Mouse (Mus musculus): ENCODE measurements at regions not wholly inside any gene's neighbourhood (a gene's known extent, or its start where the extent isn't known, plus 50 kb on each side); places are given as distances from the start of the nearest gene placed in this dataset.

DNA sequence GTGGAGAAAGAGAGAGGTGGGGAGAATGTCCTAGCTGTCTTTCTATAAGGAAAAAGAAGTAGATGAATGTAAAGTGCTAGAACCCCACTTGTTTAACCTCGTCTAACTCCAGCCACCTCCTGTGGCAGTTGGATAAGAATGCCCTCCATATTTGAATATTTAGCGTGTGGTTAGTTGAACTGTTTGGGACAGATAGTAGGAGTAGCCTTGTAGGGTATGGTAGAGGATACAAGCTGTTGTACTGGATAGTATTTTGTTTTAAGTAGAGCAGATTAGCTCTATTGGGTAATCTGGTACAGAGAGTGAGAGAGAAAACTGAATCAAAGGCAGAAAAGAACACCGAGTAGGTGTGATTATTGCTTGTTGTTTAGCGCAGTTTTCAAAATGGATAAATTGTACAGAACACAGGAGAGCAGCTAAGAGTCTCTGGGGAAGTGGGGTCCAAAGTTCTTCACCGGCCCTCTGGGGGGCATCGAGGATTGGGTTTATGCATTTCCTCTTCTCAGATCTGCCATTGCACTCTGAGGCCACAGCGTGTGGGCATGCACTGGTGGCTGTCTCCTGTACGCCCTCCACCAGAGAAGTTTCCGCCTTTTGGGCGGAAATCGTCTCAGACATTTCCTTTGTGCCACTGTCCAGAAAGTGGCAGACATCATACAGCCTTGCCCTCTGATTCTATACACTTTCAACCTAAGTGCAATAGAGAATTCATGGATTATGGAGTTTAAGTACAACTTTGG is 192.3 kb upstream of the Gm9833 start:
- Histone ChIP-seq H3K9me3 (ENCODE audit: low read length) (no peaks in the 10 kb centered on the region; the same call in 1 of the 2 replicates), H3K36me3 (ENCODE audit: insufficient read depth, low read length) (no peaks in the 10 kb centered on the region), H3K27me3 (ENCODE audit: insufficient read depth, low read length) (no peaks in the 10 kb centered on the region), H3K4me1 (replicated peaks; ENCODE audit: low read depth, low read length) (no peaks in the 10 kb centered on the region), H3K4me3 (replicated peaks; ENCODE audit: low read length) (no peak overlapping the region)
- TF ChIP-seq CTCF (conservative IDR thresholded peaks at IDR 0.05; ENCODE audit: low read length) (no peak), NANOG (IDR thresholded peaks at IDR 0.05; ENCODE audit: borderline replicate concordance, low read length) (no peak), POU5F1 (IDR thresholded peaks at IDR 0.05; ENCODE audit: borderline replicate concordance, low read length) (no peak)

DNA sequence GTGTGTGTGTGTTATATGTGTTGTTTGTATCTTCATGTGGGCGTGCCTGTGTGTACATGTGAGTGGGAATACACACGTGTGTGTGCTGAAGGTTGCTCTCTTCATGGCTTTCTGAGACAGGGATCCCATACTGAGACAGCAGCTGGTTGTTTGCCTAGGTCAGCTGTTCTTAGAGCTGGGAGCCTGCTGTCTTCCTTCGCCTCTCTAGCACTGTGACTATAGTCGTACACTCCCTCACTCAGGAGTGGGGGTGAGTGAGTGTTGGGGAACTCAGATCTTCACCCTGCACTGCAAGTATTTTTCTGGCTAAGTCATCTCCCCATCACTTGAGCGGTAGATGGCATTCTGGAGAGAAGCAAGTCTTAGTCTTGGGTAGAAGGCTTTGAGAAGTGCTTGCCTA is 191.6 kb upstream of the Gm9833 start:
- Histone ChIP-seq H3K4me3 (replicated peaks; ENCODE audit: low read length) (no peak overlapping the region), H3K9me3 (ENCODE audit: low read length) (no peaks in the 10 kb centered on the region; the same call in 1 of the 2 replicates), H3K36me3 (ENCODE audit: insufficient read depth, low read length) (no peaks in the 10 kb centered on the region), H3K27me3 (ENCODE audit: insufficient read depth, low read length) (no peaks in the 10 kb centered on the region), H3K4me1 (replicated peaks; ENCODE audit: low read depth, low read length) (no peaks in the 10 kb centered on the region)
- TF ChIP-seq POU5F1 (IDR thresholded peaks at IDR 0.05; ENCODE audit: borderline replicate concordance, low read length) = no peak
- no peak for TF ChIP-seq NANOG (IDR thresholded peaks at IDR 0.05; ENCODE audit: borderline replicate concordance, low read length)

DNA sequence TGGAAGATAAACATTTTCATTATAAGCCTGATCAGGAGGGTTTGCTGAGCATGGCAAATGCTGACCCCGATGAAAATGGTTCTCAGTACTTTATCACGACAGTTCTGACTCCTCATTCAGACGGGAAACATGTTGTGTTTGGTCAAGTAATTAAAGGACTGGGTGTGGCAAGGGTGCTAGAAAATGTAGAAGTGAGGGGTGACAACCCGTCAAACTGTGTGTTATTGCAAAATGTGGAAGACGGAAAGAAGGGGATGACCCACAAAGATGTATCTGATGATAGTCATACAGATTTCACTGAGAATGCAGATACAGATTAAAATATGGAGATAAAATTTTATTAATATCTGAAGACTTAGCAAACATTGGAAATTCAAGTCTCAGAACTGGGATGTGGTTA is 186.2 kb upstream of the Gm9833 start:
- Histone ChIP-seq H3K4me1 (replicated peaks; ENCODE audit: low read depth, low read length) (no peaks in the 10 kb centered on the region), H3K4me3 (replicated peaks; ENCODE audit: low read length) (no peak overlapping the region), H3K27me3 (ENCODE audit: insufficient read depth, low read length) (no peaks in the 10 kb centered on the region), H3K36me3 (ENCODE audit: insufficient read depth, low read length) (no peaks in the 10 kb centered on the region), H3K9me3 (ENCODE audit: low read length) (peaks cover 16% of the 10 kb centered on the region)
- TF ChIP-seq NANOG (IDR thresholded peaks at IDR 0.05; ENCODE audit: borderline replicate concordance, low read length) (no peak), CTCF (conservative IDR thresholded peaks at IDR 0.05; ENCODE audit: low read length) (no peak), POU5F1 (IDR thresholded peaks at IDR 0.05; ENCODE audit: borderline replicate concordance, low read length) (no peak)

DNA sequence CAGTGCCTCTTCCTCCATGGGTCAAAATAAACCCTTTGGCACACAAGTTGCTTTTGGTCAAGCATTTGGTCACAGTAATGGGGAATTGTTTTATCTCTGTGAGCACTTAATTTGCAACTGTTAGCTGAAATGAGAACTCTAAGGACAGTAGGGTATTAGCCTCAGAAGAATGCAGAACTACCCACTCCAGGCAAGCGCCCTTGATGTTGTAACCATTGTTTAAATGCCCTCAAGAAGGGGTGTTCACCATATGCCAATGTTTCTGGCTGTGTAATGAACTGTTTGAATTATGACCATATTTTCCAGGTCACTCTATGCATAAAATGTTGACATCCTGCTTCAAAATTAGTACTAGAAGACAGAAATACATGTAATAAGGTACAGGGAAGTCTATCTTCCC is 174.6 kb upstream of the Gm9833 start:
- Histone ChIP-seq H3K27me3 (ENCODE audit: insufficient read depth, low read length) (no peaks in the 10 kb centered on the region), H3K4me1 (replicated peaks; ENCODE audit: low read depth, low read length) (no peaks in the 10 kb centered on the region), H3K36me3 (ENCODE audit: insufficient read depth, low read length) (no peaks in the 10 kb centered on the region), H3K4me3 (replicated peaks; ENCODE audit: low read length) (no peak overlapping the region), H3K9me3 (ENCODE audit: low read length) (peaks cover 4% of the 10 kb centered on the region)
- TF ChIP-seq CTCF (conservative IDR thresholded peaks at IDR 0.05; ENCODE audit: low read length) = no peak
- TF ChIP-seq POU5F1 (IDR thresholded peaks at IDR 0.05; ENCODE audit: borderline replicate concordance, low read length) = no peak
- no peak for TF ChIP-seq NANOG (IDR thresholded peaks at IDR 0.05; ENCODE audit: borderline replicate concordance, low read length)

DNA sequence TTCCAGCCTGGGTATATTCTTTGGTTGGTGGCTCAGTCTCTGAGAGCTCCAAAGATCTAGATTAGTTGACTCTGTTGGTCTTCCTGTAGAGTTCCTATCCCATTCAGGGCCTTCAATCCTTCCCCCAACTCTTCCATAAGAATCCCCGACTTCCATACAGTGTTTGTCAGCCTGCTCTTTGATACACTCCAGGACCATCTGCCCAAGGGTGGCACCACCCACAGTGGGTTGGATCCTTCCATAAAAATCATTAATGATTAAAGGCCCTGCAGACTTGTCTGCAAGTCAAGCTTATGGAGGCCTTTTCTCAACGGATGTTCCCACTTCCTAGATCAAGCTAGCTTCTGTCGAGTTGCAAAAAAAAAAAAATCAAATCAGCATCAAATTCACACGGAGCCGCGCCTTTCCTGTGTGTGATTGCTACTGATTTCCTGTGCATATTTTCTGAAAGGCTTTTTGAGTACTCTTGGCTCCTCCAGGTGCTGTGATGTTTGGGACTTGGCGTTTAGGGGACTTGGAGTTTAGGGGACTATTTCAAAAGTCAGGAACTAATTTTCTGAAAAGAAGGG is 171.3 kb upstream of the Gm9833 start:
- H3K27me3 ChIP-seq (ENCODE audit: insufficient read depth, low read length) = no peaks in the 10 kb centered on the region
- no peak for TF ChIP-seq POU5F1 (IDR thresholded peaks at IDR 0.05; ENCODE audit: borderline replicate concordance, low read length)
- H3K9me3 ChIP-seq (ENCODE audit: low read length) = no peaks in the 10 kb centered on the region
- H3K4me1 ChIP-seq (replicated peaks; ENCODE audit: low read depth, low read length) = no peaks in the 10 kb centered on the region
- no peaks in the 10 kb centered on the region for H3K36me3 ChIP-seq (ENCODE audit: insufficient read depth, low read length)
- no peak overlapping the region for H3K4me3 ChIP-seq (replicated peaks; ENCODE audit: low read length)

DNA sequence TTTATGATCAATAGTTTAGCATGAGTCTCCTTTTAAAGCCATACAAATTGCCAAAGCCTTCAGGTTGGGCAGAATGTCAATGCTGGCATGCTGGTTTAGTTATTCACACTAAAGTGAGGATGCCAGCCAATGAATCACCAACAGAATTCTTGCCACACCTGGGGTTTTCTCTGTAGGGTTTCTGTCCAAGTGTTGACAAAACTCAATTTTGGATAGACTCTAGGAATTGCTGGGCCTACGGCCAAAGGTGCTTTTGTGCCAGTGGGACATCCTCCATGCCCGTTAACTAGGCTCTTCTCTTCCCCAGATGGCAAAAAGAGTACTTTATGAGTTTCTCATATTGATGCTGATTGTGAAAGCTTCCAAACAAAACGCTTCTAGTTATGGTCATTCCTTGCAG is 167.6 kb upstream of the Gm9833 start:
- no peaks in the 10 kb centered on the region for H3K4me1 ChIP-seq (replicated peaks; ENCODE audit: low read depth, low read length)
- no peak for TF ChIP-seq NANOG (IDR thresholded peaks at IDR 0.05; ENCODE audit: borderline replicate concordance, low read length)
- H3K27me3 ChIP-seq (ENCODE audit: insufficient read depth, low read length) = no peaks in the 10 kb centered on the region
- no peaks in the 10 kb centered on the region for H3K36me3 ChIP-seq (ENCODE audit: insufficient read depth, low read length)
- H3K9me3 ChIP-seq (ENCODE audit: low read length) = no peaks in the 10 kb centered on the region
- H3K4me3 ChIP-seq (replicated peaks; ENCODE audit: low read length) = no peak overlapping the region

DNA sequence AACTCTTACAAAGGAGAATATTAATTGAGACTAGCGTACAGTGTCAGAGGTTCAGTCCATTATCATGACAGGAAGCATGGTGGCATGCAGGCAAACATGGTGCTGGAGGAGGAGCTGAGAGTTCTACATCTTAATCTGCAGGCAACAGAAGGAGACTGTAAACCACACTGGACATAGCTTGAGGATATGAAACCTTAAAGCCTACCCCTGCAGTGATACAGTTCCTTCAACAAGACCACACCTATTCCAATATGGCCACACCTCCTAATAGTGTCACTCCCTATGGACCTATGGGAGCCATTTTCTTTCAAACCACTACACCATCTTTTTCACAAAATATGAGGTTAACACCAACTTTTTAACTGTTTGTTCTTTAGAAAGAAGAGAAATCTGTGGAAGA is 166.2 kb upstream of the Gm9833 start:
- no peaks in the 10 kb centered on the region for H3K36me3 ChIP-seq (ENCODE audit: insufficient read depth, low read length)
- no peak for TF ChIP-seq CTCF (conservative IDR thresholded peaks at IDR 0.05; ENCODE audit: low read length)
- TF ChIP-seq NANOG (IDR thresholded peaks at IDR 0.05; ENCODE audit: borderline replicate concordance, low read length) = no peak
- TF ChIP-seq POU5F1 (IDR thresholded peaks at IDR 0.05; ENCODE audit: borderline replicate concordance, low read length) = no peak
- no peaks in the 10 kb centered on the region for H3K9me3 ChIP-seq (ENCODE audit: low read length)
- no peak overlapping the region for H3K4me3 ChIP-seq (replicated peaks; ENCODE audit: low read length)
- no peaks in the 10 kb centered on the region for H3K4me1 ChIP-seq (replicated peaks; ENCODE audit: low read depth, low read length)
- no peaks in the 10 kb centered on the region for H3K27me3 ChIP-seq (ENCODE audit: insufficient read depth, low read length)

DNA sequence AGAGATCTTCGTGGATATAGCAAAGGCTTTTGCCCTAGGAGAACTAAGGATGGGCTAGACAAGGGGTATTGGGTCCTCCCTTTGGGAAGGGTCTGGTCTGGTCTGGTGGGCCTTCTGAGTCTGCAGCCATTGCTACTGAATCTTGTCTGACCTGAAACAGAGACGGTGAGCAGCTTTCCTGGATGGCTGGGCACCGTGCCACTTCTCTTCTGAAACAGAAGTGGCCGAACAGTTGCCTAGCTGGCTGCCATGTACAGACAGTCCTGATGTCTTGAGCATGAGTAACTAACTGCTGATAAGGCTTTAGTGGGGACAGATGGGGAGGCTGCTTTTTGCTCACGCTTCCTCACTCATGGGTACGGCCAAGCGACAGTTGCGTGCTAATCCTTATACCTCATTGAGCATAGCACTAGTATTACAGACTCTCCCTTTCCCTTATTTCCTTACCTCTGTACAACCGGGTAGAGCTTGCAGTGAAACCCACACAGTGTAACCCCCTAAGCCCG is 165.3 kb upstream of the Gm9833 start:
- Histone ChIP-seq H3K27me3 (ENCODE audit: insufficient read depth, low read length) (no peaks in the 10 kb centered on the region), H3K4me1 (replicated peaks; ENCODE audit: low read depth, low read length) (no peaks in the 10 kb centered on the region), H3K36me3 (ENCODE audit: insufficient read depth, low read length) (no peaks in the 10 kb centered on the region), H3K9me3 (ENCODE audit: low read length) (no peaks in the 10 kb centered on the region), H3K4me3 (replicated peaks; ENCODE audit: low read length) (no peak overlapping the region)
- TF ChIP-seq POU5F1 (IDR thresholded peaks at IDR 0.05; ENCODE audit: borderline replicate concordance, low read length) (no peak), NANOG (IDR thresholded peaks at IDR 0.05; ENCODE audit: borderline replicate concordance, low read length) (no peak), CTCF (conservative IDR thresholded peaks at IDR 0.05; ENCODE audit: low read length) (no peak)

DNA sequence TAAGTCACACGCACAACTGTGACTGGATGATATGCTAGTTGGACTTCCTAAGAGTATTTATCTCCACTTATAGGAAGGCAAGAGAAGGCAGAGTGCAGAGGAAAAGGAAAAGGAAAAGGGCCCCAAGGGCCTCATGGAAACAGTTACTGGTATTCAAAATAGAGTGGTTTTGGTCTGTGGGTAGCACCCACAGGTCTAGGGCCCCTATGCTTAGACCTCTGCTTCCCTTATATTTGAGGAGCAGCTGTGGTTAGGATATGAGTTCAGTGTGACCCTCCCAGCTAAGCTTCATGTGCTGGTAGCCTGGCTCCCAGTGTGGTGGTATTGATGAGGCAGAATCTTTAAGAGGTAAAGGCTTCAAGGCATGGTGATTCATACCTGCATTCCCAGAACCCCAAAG is 163.3 kb upstream of the Gm9833 start:
- TF ChIP-seq NANOG (IDR thresholded peaks at IDR 0.05; ENCODE audit: borderline replicate concordance, low read length) (no peak), CTCF (conservative IDR thresholded peaks at IDR 0.05; ENCODE audit: low read length) (no peak), POU5F1 (IDR thresholded peaks at IDR 0.05; ENCODE audit: borderline replicate concordance, low read length) (no peak)
- Histone ChIP-seq H3K36me3 (ENCODE audit: insufficient read depth, low read length) (no peaks in the 10 kb centered on the region), H3K4me1 (replicated peaks; ENCODE audit: low read depth, low read length) (no peaks in the 10 kb centered on the region), H3K9me3 (ENCODE audit: low read length) (no peaks in the 10 kb centered on the region), H3K4me3 (replicated peaks; ENCODE audit: low read length) (no peak overlapping the region), H3K27me3 (ENCODE audit: insufficient read depth, low read length) (no peaks in the 10 kb centered on the region)

Measured in E14TG2a.4 (cell line).